Mouse (Mus musculus) ZHBTc4 (cell line): ENCODE measurements around the gene Mrpl40.
A peak's percentile ranks its signal among the peaks of the same experiment; 100 is the strongest.
"Not testable (repeated sequence)": the region's sequence is repeated elsewhere in the genome, so short reads cannot be mapped to it uniquely, and the experiment has no call there.

Experiments used
- DNase-seq: peaks from one replicate; pipeline ENCODE4 v3.0.0-alpha.2; 2011; ENCODE audit warnings: low read depth, low spot score

Gene Mrpl40

DNA sequence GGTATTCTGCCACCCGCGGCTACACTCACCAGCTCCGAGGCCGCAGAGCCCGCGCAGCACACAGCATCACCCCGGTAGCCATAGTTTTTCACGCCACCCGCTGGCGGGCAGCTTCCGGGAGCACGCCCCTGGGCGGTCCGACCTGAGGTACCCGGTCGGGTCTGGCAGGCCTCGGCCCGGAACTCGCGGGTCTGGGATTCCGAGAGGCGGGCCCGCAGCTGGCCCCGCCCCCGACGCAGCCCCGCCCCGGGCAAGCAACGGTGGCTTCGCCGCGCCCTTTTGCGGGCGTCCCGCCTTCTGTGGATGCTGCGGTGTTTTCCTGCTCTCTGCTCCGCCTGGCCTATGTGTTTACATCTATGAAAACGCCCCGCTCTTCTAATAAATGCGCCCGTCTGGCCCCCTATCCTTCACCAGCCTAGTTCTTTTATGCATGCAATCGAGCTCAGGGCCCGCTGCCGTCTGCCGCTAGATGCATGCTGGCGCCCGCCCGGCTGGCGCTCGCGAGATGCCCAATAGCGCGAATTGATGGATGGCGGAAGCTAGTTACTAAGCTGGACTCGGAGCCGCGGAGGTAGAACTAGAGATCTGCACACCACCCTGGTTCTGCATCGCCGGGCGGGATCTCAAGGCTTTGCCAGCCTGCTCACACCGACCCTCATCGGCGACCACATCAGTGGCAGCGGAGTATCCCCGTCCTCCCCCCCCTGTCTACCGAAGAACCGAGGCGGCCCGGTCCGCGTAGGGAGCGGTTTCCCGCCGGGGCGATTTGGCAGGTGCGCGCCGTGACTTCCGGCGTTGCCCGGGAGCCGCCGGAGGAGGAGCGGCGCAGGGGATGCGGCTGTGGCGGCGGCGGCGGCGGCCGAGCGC, at the start of gene Mrpl40, which contains the start of gene Hira:
Mrpl40 (minus strand) TSS at position 421 of the 867 bp plus-strand sequence.
Hira (plus strand) TSS at position 596 of the 867 bp plus-strand sequence.
- DNase-seq: peak; percentile 99

DNA sequence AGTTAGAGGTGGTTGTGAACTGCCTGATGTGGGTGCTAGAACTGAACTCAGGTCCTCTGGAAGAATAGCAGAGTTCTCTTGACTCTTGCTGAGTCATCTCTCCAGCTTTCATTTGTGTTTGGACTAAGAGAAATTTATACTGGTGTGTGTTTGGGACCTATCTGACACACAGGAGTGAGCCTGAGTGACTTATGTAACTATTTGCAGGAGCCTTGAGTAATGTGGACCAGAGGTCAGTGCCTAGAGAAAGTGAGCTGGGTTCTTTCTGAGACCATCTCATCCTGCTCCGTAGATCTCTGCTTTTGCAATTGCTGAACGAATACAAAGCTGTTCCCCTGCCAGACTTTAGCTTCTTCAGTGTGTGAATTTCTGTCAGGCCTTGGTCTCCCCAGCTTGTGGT, 45.1 kb upstream of the Mrpl40 start:
- DNase-seq: no peak

DNA sequence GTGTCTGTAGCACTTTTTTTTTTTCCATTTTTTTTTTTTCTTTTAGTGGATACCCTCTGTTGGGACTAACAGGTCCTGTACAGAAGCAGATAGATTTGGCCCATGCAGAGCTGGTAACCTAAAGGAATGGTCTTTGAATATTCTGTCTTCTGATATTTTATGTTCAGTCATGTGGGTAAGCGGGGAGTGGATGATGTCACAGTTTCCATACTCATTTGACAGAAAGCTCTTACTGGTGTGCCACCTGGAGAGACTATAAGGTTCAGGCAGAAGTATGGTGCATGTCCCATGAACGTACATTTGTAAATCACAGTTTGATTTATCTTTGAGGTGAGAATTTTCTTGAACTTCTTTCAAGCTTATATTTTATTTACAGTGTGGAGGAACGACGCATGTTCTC, 39.4 kb upstream of the Mrpl40 start:
- no peak for DNase-seq

DNA sequence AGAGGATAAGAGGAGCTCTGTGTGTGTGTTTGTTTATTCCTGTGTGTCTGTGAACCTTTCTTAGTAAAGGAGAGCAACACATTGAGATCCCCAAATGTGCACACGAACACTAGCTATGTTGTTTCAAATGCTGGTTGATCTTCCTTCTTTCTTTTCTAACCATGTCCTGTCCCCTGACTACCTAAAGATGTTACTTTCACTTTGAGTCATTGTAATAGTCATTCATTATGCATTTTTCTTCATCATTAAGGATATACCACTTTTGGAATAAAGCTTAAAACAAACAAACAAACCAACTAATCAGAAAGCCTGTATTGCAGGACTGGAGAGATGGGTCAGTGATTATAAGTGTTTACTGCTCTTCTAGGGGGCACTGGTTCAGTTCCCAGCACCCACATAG, 29.0 kb upstream of the Mrpl40 start:
- no peak for DNase-seq

DNA sequence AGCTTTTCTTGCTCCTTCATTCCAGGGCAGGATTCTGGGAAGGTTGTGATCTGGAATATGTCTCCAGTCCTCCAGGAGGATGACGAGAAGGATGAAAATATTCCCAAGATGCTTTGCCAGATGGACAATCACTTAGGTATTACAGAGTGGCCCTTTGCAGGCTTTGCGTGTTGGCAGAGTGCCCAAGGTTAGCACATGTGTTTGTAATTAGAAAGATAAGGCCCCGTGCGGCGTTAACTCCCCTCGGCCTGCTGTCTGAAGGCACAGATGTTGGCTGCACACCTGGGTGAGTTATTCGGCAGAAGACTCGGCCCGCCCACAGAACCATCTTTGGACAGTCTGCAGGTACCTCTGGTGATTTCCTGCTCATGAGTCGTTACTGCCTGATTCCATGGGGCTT, 19.8 kb upstream of the Mrpl40 start:
- DNase-seq: no peak

DNA sequence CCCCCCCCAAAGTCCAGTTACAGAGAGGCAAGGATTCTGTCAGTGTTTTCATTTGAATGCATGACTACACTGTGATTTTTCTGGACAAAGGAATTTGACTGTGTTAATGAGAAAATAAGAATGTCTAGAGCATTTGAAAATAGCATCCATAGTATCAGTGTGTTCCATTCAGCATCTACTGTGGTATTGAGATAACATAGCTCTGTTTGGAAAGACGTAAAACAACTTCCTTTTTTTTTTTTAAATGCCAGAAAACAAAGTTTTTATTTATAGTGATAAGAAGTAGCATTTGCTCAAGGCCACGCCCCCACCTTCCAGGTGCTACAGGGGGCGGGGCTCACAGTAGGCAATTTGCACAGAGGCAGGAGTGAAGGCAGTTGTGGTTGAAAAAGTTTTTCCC, 18.6 kb upstream of the Mrpl40 start:
- DNase-seq: peak; percentile 39

DNA sequence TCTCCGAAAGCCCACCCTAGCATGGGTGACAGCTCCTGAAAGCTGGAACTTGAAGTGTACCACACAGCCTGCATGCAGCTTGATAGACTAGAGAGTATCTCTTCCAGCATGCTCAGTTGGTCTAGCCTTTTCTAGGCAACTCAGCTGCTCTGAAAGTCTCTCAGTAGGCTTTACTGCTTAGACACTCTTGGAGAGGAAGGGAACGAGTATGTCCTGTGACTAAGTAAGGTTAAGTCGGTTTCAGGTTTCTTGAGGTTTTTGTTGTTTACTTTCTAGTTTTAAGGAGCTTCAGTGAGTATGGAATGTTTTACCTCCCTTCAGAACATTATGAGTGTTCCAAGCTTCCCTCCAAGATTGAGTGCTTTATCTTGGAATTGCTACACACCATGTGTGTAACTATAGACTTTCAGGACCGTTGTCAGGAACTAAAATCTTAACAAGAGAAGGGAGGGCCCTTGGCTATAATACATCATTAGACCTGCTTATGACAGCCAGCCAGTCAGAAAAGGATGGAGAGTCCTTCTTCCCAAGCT, 17.2 kb upstream of the Mrpl40 start:
- DNase-seq: no peak

DNA sequence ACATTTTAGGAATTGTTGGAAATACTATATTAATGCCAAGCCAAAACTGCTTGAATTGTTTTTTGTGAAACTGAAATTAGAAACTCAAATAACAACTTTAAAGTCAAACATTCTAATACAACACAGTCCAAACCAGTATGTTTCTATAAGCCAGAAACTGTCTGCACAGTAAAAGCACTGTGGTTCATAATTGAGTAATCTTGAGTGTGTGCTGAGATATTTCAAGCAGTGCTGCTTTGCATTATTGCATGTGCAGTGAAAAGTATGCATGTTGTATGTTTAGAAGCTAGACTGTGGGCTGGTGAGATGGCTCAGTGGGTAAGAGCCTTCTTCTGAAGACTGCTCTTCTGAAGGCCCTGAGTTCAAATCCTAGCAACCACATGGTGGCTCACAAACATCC, 7.4 kb upstream of the Mrpl40 start:
- no peak for DNase-seq

DNA sequence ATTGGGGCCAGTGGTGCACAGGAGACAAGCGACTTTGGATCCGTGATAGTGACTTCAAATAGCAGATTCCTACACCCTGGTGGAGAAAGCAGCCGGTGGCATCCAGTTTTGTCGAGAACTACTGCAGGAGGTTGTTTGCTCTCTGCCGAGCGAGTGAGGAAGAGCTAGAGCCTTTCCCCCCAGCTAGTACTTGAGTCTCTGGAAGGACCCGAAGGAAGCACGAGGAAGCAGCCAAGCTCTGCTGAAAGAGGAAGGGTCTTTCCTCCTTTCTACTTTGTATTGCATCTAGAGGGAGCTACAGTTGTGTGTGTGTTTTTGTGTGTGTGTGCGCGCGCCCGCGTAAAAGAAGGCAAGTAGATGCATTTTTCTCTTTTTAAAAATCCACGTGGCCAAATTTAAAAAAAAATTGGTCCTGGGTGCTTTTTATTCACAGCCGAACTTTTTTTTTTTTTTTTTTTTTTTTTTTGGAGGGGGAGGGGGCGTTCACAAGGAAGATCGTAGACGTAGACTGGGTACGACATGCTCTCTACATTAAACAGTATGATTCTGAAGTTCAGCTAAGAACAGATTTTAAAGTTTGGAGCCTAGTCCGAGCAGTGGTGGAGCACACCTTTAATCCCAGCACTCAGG, 1.5 kb upstream of the Mrpl40 start:
- DNase-seq: peak; percentile 87

DNA sequence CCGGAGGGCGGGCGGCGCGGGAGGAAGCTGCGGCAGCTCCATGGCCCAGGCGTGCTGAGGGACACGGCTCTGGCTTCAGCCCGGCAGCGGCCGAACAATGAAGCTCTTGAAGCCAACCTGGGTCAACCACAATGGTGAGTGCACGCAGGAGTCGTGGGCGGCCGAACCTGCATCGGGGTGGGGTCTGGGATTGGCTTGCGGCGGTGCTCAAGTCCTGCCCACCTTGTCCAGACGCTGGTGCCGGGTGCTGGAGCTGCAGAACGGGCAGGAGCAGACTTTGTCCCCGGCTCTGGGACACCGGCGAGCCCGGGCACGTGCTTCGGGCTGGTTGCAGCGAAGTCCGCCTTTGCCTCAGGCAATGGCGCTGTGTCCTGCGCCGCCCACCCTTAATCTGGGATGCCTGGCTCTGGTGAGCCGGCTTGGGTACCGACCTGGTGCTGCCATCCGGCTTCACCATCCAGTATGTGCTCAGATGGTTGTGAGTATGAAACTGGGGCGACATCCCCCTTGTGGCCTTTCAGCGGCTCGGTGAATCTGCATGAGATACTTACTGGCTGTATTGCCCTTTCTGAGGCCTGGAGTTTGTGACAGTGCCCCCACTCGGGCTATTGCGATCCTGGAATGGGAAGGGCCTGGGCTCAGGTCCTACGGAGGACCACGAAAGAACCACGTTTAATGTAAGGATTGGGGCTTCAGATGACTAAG, 876 bp upstream of the Mrpl40 start:
- DNase-seq: peak; percentile 93

DNA sequence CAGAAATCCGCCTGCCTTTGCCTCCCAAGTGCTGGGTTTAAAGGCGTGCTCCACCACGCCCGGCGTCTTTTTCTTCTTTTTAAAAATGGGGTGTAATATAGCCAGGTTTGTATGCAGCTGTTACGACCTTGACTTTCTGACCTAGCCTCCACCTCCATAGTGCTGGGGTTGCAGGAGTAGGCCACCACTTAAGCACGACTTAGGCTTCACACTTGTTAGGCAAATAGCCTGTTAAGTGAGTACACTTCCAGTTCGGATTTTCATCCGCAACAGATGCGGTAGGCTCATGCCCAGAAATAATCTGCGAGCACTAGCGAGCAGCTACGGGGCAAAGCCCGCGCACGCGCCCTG, 596 bp downstream of the Mrpl40 start:
- DNase-seq: no peak

DNA sequence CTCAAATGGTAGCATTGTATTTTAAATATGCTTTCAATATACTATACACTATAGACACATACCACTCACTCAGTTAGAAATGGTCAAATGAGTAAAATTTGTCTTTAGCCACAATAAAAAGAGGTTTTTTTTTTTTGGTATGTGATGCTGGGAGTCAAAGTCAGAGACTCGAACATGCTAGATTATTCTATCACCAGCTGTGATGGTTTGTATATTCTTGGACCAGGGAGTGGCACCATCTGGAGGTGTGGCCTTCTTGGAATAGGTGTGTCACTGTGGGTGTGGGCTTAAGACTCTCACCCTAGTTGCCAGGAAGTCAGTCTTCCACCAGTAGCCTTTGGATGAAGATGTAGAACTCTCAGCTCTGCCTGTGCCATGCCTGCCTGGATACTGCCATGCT, 6.2 kb downstream of the Mrpl40 start:
- DNase-seq: not testable (repeated sequence)

DNA sequence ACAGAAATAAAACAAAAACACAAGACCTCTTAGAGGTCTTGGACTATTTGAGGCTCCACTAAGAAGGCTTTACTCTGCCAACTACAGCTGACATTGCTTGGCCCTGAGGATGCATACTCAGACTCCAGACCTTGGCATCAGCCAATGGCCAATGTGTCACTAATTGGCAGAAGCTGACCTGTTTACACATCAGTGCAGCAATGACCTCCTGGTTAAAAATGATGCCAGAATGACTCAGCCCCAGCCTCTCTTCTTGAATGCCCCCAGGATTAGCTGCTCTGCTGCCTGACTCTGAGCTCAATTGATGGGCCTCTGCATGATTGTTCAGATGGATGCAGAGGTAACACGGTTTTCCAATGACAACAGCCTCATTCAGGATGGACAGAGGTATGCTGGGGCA, 16.5 kb downstream of the Mrpl40 start:
- no peak for DNase-seq

DNA sequence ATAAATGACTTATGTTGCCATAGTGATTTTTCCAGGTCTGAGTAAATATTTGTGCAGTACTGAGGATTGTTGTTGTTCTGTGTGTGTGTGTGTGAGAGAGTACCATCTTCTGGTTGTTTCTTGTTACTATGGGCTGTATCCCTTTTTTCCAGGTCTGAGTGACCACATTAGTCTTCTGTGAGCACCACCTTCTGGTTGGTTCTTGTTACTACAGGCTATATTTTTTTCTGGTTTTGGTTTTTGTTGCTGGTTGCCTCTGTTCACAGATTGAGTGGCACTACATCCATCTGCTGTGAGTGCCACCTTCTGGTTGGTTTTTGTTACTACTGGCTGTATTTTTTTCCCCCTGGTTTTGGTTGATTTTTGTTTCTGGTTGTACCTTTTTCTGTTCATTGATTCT, 18.1 kb downstream of the Mrpl40 start:
- peak; percentile 96 for DNase-seq

DNA sequence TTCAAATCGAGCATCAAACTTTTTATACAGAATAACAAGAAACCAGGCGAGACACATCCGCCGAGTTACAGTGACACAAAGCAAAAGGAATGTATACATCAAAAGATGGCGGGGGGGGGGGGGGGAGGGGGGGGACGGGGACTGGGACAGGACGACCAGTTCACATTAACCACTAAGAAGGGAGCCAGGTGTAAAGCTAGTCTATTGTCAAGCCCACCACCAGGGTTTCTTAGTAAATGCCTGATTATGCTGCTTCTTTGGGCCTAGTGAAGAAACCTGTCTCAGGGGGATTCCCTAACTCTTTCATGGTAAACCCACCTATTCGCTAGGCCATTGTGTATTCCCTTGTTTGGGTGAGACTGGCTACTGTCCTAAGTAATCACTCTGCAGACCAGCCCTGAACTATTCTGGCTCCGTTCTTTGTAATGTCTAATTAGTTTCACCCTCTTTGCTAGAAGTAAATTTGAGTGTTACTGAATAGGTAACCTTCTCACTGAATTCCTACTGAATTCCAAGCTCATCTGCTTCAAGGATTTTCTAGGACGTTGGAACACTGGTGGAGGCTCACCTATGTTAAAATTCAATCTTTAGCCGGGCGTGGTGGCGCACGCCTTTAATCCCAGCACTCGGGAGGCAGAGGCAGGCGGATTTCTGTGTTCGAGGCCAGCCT, 27.0 kb downstream of the Mrpl40 start:
- DNase-seq: peak; percentile 84

DNA sequence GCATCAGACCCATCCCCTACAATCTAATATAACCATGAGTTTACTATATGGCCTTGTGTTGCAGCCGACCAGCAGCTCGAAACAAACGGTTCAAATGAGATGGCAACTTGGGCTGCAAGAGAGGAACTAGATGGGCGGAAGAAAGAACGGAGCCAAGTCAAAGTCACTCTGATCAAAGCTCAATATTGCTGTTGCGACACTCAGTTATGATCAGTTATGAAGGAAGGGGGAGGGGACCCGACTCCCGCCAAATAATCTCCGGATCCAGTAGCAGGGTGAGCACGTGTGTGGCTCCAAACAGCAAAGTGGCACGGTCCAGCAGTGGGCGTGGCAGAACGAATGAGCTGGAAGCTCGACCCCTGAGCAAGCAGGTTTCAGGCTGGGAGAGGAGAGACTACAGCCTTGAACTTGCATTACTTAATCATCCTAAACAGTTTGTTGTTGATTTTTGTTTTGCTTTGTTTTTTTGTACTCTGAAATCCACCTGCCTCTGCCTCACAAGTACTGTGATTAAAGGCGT, 30.3 kb downstream of the Mrpl40 start:
- DNase-seq: peak; percentile 59

DNA sequence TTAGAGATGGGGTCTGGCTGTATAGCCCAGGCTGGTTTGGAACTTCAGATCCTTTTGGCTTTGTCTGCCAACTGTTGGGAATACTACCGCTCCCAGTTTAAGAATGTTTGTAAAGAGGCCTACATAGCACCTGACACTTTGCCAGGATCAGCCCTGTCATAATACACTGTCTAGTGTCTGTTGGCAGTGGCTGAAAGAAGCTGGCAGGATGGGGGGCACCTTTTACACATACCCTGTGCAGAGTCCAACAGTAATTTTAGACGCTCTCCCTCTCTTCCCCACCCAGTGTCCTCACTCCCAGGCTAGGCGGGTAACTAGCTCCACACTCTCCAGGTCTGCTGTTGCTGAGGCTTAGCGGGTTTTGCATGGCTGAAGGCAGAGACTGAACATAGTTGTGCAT, 38.3 kb downstream of the Mrpl40 start:
- no peak for DNase-seq

DNA sequence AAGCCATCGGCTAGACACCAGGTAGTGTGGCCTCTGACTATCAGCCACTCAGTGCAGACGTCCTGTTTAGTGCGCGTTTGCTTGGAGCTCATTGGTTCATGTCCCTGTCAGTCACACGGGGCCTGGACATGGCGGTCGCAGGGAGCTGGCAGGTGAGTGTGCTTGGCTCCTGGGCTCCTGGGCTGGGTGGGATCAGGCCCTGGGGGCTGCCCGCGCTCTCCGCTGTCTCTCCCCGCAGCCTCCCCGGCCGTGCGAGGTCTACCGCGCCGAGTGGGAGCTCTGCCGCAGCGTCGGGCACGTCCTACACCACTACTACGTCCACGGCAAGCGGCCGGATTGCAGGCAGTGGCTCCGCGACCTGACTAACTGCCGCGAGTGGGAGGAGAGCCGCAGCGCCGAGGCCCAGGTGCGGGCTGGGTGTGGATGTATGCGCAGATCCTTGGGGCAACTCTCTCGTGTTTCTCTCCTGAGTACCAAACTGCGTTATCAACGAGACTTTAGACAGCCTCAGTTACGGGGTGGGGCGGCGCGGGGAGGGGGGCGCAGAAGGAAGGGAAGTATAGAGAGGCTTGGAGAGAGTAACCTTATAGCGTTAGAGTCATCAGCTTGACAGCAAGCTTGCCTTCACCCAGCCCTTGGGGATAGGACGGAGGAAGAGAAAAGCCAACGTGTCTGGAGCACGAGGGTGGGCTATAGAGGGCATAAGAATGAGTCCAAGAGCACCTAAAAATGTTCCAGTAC, 40.0 kb downstream of the Mrpl40 start, which contains the start of the genes 2510002D24Rik and Gm28539:
2510002D24Rik (plus strand) TSS at position 111 of the 741 bp plus-strand sequence.
Gm28539 (plus strand) TSS at position 117 of the 741 bp plus-strand sequence.
- DNase-seq: peak; percentile 99

DNA sequence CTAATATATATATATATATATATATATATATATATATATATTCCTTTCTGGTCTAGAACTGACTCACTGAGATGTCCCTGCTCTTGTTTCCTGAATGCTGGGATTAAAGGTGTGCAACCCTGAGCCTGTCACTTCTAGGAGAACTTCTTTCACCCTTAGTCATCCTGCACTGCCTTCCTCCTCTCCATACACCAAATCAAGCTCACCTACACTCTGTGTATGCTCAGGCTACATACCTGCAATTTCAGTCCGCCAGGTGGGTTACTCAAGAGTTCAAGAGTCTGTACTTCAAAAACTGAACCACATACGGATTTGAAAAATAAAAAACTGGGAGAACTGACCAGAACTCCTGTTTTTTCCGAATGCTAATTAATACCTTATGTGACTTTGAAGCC, 40.6 kb downstream of the Mrpl40 start:
- DNase-seq: no peak

DNA sequence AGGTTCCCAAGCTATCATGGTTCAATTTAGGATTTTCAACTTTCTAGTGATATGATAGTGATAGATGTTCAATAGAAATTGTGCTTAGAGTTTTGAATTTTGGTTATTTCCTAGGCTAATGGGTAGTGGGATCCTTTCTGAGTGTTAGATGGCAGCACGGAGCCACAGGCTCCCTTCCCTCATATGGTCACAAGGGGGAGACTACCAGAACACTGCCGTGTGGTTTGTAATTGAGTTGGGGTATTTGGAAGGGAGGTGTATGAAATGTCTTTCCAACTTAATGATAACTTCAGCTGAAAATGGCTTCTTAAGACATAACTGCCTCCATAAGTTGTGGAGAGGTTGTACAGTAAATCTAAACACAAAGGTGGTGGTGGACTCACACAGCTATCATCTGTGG, 43.2 kb downstream of the Mrpl40 start:
- no peak for DNase-seq

DNA sequence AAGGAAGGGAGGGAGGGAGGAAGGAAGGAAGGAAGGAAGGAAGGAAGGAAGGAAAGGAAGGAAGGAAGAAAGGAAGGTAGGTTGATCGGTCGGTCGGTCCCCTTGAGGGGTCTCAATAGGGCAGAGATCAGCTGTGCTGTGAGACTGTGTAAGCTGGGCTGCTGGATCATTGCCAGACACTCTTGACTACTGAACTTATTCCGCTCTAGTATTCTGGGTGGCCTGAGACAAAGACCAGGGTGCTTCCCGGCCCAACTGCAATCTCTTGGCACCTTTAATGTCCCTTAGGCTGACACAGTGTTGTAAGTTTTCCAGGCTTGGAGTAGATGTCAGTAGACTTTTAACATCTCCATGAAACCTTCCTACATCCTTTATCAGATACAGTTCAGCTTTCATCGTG, 47.6 kb downstream of the Mrpl40 start:
- no peak for DNase-seq
